Comparison of ENCODE assay signal across 11 mouse cellular contexts in the genomic region with DNA sequence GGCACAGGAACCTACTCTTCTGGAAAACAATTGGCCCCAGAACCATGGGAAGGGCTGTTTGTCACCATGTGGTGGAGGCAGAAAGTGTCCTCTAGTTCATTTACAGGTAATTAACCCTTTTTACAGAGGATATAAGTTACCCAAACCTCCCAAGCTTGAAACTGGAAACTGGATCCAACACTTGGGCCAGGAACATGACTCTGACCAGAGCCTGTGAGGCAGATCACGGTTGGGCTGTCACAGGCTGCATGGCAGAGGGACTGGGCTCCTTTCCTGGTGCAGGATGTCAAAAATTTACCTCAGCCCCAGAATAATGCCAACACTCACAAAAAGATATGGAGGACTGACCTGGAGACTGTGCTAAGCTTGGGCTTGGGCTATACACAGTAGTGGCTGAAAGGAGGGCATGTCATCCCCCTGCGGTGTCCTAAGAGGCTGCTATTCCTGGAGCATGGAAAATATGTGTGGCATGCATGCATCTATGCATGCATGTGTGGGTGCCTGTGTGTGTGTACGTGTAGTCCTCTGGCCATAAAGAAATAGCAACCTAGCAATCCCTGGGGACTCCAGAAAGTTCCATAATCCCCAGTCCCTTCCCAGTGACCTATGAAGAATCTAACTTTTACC.
"Had no signal": no experiment of that assay in that cellular context is flagged by ENCODE, and none has a peak within 500 bp of the region (broad histone marks: within the 10 kb centered on the region; RNA-seq: fewer than 3 reads in every experiment).

No protein-coding gene starts in this region.

- H3K9ac ChIP-seq: liver, embryonic 15.5 days; midbrain, embryonic 13.5 days; stomach, embryonic 15.5 days had no signal

- ATAC-seq: lung, postnatal 0 days; midbrain, embryonic 13.5 days had no signal

- H3K4me1 ChIP-seq: liver, embryonic 15.5 days; midbrain, embryonic 13.5 days had no signal

- DNase-seq: lung, adult 2 months; lung, postnatal 36 days; right cerebral cortex, postnatal 14 days; thymus, postnatal 36 days had no signal

- H3K9me3 ChIP-seq: limb, embryonic 10.5 days; liver, embryonic 15.5 days; midbrain, embryonic 13.5 days; stomach, embryonic 15.5 days had no signal

- H3K27me3 ChIP-seq: liver, embryonic 15.5 days; midbrain, embryonic 13.5 days; stomach, embryonic 15.5 days had no signal

- H3K36me3 ChIP-seq: limb, embryonic 10.5 days; liver, embryonic 15.5 days; midbrain, embryonic 13.5 days; stomach, embryonic 15.5 days had no signal

- H3K4me3 ChIP-seq: left cerebral cortex, adult 2 months; limb, embryonic 10.5 days; liver, embryonic 15.5 days; midbrain, embryonic 13.5 days; stomach, embryonic 15.5 days had no signal

- H3K27ac ChIP-seq: limb, embryonic 10.5 days; liver, embryonic 15.5 days; midbrain, embryonic 13.5 days; stomach, embryonic 15.5 days had no signal

- H3K4me2 ChIP-seq: liver, embryonic 11.5 days; liver, embryonic 15.5 days; midbrain, embryonic 13.5 days; stomach, embryonic 15.5 days had no signal
